Mouse (Mus musculus) lung, postnatal 36 days (tissue): ENCODE results near the gene Dnaic1.
A peak's percentile ranks its signal among the peaks of the same experiment; 100 is the strongest.

Experiments used
- DNase-seq: peaks from one replicate; pipeline ENCODE4 v3.0.0; 2022; ENCODE audit warnings: mixed read lengths

Gene Dnaic1

DNA sequence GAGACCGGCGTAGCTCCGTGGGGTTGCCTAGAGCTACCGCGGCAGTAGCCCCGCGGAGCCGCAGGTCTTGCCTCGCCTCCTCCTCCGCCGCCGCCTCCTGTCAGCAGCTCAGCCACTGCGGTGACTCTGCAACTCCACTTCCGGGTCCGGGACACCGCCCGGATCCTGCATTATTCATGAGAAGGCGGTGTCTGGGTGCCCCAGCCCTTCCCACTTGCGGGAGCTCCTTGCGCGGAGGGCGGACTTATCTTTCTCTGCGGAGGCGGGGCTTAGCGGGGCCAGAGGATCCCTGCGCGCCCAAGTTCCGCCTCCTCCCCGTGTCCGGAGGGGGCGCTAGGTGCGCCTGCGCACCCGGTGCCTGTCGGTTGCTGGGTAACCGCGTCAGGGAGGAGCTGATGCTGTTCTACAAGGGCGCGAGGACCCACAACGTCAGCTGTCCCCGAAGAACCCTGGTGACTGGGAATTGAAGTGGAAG is at the start of gene Dnaic1, which contains the start of gene Fam219a:
Gene Dnaic1, plus strand, starts transcription at position 365 of the 475 bp plus-strand sequence.
Gene Fam219a, minus strand, starts transcription at position 128 of the 475 bp plus-strand sequence.
- DNase-seq: peak; percentile 99

GRCm38 (mm10) chr4:41520641-41521040 is 48.9 kb upstream of the Dnaic1 start:
- no peak for DNase-seq

DNA sequence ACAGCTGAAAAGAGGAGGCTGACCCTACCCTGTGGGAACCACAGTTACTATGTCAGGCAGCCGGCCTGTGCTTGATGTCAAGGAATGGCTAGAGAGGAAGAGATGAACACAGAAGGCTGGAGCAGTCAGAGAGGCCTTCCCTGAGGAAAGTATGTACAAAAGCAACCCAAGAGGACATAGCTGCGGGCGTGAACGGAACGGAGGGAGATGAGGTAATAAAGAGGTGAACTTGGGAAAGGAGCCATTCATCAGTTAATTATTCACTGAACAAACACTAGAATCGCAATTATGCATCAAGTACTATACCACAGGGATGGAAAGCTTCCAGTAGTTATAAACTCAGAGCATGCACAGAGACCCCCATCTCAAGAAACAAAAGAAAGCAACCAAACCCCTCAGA is 47.4 kb upstream of the Dnaic1 start:
- DNase-seq: peak; percentile 28

- peak; percentile 71 for DNase-seq
Measured at GRCm38 (mm10) chr4:41522788-41523187, 46.8 kb upstream of the Dnaic1 start.

DNA sequence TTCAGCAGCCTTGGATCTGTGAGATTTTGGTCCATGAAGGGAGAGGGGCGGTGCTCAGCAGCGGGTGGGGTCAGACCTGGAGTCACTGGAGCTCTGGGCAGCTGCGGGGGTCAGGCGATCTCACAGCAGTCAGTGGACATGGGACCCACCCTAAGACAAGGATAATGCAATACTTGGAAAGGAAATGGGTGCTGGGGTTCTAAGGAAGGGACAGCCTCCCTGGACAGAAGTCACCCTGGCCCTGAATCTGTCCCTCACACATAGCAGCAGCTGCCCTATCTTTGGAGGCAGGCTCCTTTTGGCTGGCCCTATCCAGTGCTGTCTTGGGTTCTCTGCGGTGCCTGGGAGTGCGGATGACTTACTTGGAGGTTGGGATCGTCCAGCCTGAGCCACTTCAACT is 45.7 kb upstream of the Dnaic1 start:
- no peak for DNase-seq

GRCm38 (mm10) chr4:41524829-41525228 is 44.7 kb upstream of the Dnaic1 start:
- DNase-seq: no peak

DNA sequence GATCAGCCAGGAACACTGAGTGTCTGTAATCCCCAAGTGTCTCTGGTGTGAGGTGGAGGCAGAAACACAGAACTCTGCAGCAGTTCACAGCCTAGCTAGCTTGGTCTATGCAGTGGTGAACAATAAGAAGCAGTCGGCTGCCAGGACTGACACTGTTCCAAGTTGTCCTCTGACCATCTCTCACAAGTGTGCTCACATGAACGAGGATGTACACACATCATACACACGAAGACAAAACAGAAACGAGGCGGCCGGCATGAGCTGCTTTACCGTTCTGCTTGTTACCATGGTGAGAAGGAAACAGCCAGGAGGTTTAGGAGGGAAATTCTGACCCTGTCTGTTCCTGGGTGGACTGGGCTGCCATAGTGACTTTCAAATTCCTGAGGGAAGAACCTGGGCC is 43.0 kb upstream of the Dnaic1 start:
- DNase-seq: no peak

DNA sequence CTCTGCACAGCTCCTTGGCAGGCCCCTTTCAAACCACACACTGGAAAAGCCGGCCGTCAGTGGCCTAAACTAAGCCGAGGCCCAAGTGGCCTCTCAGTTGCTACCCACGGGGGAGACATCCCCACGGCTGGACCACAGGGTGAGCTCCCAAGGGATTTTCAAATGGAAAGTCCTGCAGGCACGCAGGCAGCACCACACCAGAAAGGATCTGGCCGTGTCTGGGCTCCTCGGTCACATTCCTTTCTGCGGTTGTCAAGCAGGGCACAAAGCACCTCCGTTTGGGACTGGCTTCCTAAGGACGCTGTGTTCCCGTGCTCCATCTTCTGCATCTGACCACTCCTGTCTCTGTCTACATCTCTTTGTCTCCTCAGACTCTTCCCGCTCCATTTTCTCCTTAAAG is 42.5 kb upstream of the Dnaic1 start:
- DNase-seq: no peak

- peak; percentile 52 for DNase-seq
Measured at GRCm38 (mm10) chr4:41527996-41528395, 41.6 kb upstream of the Dnaic1 start.

DNA sequence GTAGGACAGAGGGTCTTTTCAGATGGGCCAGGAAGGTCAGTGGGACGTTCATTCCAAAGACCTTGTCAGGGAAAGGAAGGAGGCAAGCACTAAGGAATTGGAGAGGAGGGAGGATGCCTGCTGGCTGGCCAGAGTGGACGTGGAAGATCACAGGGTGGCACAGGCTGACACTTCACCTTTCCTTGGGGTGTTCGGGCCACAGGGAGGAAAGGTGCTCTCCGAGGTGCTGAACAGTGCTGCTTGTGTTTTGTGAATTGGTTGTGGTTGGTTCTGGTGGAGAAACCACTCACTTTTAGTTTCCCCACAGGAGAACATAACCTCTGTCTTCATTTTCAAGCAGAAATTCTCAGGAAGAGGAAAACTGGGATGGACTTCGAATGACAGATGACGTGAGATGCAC is 37.2 kb upstream of the Dnaic1 start:
- DNase-seq: peak; percentile 49

- no peak for DNase-seq
Measured at GRCm38 (mm10) chr4:41534866-41535265, 34.7 kb upstream of the Dnaic1 start.

- no peak for DNase-seq
Measured at GRCm38 (mm10) chr4:41542136-41542535, 27.4 kb upstream of the Dnaic1 start.

DNA sequence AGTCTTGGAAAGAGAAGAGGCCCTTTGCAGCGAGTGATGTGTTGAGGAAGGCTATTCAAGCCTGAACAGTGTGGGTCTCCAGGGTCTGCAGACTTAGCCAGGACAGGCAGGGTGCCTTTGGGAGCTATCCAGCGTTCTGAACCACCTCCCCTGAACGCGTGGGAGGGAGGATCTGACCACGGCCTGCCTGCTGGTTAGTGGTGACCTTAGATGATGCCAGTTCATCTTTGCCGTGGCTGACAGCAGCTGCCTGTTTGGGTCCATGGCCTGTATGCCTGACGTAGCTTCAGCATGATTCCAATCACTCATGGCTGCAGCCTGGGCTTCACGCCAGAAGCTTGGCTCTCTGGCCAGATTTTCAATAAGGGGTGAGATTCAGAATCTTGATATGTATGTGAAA is 23.6 kb upstream of the Dnaic1 start:
- peak; percentile 27 for DNase-seq

GRCm38 (mm10) chr4:41547086-41547485 is 22.5 kb upstream of the Dnaic1 start:
- DNase-seq: no peak

DNA sequence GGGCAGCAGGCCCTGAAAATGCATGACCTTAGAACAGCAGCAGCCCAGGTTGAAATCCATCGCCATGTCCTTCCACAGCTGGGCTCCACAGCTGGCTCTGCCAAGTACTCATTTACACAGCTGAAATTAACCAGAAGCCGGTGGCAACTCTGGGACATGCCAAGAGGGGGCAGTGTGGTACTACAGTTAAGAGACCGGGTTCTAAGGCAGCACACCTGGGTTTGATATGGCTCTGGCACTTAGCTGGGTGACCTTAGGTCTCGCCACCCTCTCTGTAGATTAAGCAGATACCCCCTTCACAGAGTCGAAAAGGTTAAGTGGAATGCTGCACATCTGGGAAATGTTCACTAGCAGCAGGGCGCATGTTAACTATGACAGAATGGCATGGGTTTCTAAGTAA is 17.0 kb upstream of the Dnaic1 start:
- DNase-seq: peak; percentile 93

DNA sequence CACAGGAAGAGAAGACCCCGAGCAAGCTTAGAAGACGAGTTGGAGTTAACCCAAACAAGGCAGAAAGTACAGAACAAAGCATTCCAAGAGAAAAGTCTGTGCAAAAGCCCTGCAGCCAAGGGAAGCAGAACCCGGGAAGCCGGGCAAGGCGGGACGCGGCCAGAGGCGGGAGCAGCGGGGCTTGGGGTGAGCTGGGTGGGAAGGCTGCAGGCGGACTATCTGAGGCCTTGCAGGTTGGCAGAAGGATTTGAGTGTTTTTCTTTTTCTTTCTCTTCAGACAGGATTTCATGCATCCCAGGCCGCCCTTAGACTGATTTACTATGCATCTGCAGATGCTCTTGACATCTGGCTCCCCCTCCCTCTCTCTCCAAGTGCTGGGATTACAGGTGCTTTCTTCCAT is 16.5 kb upstream of the Dnaic1 start:
- DNase-seq: no peak

DNA sequence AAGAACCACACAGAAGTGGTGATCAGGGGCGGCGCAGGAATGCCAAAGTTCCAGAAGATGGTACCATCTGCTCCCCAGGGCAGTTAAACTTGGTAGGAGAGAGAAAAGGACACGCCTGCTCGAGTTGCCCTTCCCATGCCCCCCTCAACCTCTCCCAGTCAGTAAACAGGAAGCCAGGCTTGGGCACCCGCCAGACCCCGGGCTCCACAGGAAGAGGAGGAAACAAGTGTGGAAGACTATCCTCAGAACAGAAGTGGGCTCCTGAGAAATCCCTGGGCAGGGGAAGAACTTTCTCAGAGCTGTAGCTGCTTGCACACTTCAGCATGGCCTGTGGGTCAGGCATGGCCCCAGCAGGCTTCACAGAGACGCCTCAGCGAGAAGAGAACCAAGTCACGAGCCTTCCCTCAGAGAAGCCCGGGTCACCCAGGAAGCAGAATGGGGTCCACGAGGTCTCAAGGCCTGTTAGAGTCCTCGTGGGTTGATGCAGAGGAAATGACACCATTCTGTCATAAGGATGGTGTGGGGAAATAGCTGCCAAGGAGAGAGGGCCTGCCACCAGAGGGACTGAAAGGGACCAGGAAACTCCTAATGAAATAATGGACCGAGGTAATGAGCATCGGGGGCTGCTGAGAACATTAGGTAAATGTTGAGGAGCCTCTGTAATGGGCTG is 14.4 kb upstream of the Dnaic1 start:
- DNase-seq: peak; percentile 92

GRCm38 (mm10) chr4:41556311-41556953 is 13.1 kb upstream of the Dnaic1 start:
- no peak for DNase-seq

GRCm38 (mm10) chr4:41557092-41557491 is 12.5 kb upstream of the Dnaic1 start:
- no peak for DNase-seq

GRCm38 (mm10) chr4:41563297-41563696 is 6.3 kb upstream of the Dnaic1 start:
- DNase-seq: no peak

DNA sequence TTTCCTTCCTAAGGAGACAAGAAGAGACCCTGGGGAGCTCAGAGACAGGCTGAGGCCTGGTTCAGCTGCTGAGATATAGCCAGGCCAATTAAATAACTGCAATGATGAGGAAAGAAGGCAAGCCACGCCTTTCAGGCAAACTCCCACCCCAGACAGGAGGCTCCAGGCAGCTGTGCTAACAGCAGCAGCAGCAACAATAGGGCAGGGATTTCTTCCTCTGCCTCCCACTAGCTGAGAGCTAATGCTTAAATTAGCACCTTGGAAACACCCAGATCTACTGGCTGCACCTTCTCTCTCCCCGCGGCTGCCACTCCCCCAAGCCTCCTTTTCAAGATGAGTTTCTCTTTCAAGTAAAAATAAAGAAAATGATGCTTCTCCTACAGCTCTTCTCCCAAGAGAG is 3.5 kb upstream of the Dnaic1 start:
- no peak for DNase-seq

- DNase-seq: peak; percentile 75
Measured at GRCm38 (mm10) chr4:41568239-41568638, 1.3 kb upstream of the Dnaic1 start.

GRCm38 (mm10) chr4:41568682-41569410 is 729 bp upstream of the Dnaic1 start:
- DNase-seq: peak; percentile 23

- DNase-seq: no peak
Measured at GRCm38 (mm10) chr4:41571490-41571889, 1.9 kb downstream of the Dnaic1 start.
